Mouse (Mus musculus) hindbrain, embryonic 11.5 days (tissue): ENCODE results near the gene Olfr976. TPM values are rescaled to one million over a fixed set of nuclear protein-coding genes. Genes with fewer than 3 reads are reported as not detected.
"Not testable (repeated sequence)": the region's sequence is repeated elsewhere in the genome, so short reads cannot be mapped to it uniquely, and the experiment has no call there.

Source experiments
- ATAC-seq: fragments of 200-750 bp; cut with Nextera tagmentation; 2 replicates; pipeline ENCODE4 v1.8.0; 2017; ENCODE audit warnings: mild to moderate bottlenecking, moderate TSS enrichment, moderate library complexity; ENCODE audit not compliant: low FRiP score
- DNase-seq: peaks from one replicate; pipeline ENCODE4 v3.0.0-alpha.2; 2015; ENCODE audit warnings: low spot score
- H3K27ac ChIP-seq: fragments of 300-500 bp; sonication (generic); 2 replicates; pipeline ENCODE4 v1.5.1; 2014; ENCODE audit warnings: mild to moderate bottlenecking, low read depth, low read length
- H3K27me3 ChIP-seq: fragments of 300-500 bp; sonication (generic); 2 replicates; pipeline ENCODE4 v1.6.1; 2014; ENCODE audit warnings: mild to moderate bottlenecking, low read length, moderate library complexity, mixed read lengths; ENCODE audit not compliant: control insufficient read depth, insufficient read depth
- H3K36me3 ChIP-seq: fragments of 300-500 bp; sonication (generic); 2 replicates; pipeline ENCODE4 v1.6.1; 2014; ENCODE audit warnings: mild to moderate bottlenecking, low read length, moderate library complexity, mixed read lengths; ENCODE audit not compliant: control insufficient read depth, insufficient read depth
- H3K4me1 ChIP-seq: fragments of 300-500 bp; sonication (generic); replicated peaks from 2 replicates; pipeline ENCODE4 v1.6.1; 2014; ENCODE audit warnings: low read length, mixed read lengths; ENCODE audit not compliant: control insufficient read depth, insufficient read depth
- H3K4me2 ChIP-seq: fragments of 300-500 bp; sonication (generic); replicated peaks from 2 replicates; pipeline ENCODE4 v1.6.1; 2014; ENCODE audit warnings: mild to moderate bottlenecking, low read depth, low read length
- H3K4me3 ChIP-seq: fragments of 300-500 bp; sonication (generic); 2 replicates; pipeline ENCODE4 v1.5.1; 2014; ENCODE audit warnings: low read depth, low read length
- H3K9ac ChIP-seq: fragments of 300-500 bp; sonication (generic); 2 replicates; pipeline ENCODE4 v1.6.1; 2014; ENCODE audit warnings: low read depth, low read length
- H3K9me3 ChIP-seq: fragments of 300-500 bp; sonication (generic); 2 replicates; pipeline ENCODE4 v1.6.1; 2016; ENCODE audit warnings: low read length; ENCODE audit not compliant: control insufficient read depth
- WGBS: fragments of 180-500 bp; shearing (Covaris S2); extraction: QIAGEN DNeasy Blood & Tissue Kit; methylation state at CpG from one replicate; pipeline ENCODE4 v1.1.7; 2014; 5-methylcytosine and 5-hydroxymethylcytosine counted together
- polyA plus RNA-seq: library from polyadenylated mRNA; unstranded; fragments of >200 nt; fragmentation: Nextera tagmentation; extraction: Ambion mirVana; gene quantifications from 2 replicates; pipeline ENCODE4 v1.2.1, GENCODE M21; 2014

Olfr976 gene
- polyA plus RNA-seq, 1 experiment from 2014 or later = not detected

GRCm38 (mm10) chr9:39927975-39928836 is 32.7 kb downstream of the Olfr976 start:
- DNase-seq, ATAC-seq: not testable (repeated sequence)

GRCm38 (mm10) chr9:39909939-39910338 is 51.0 kb downstream of the Olfr976 start:
- WGBS = 86% methylated on average over 3 of the region's 3 CpGs
- Histone ChIP-seq H3K27me3 (no peaks in the 10 kb centered on the region), H3K36me3 (no peaks in the 10 kb centered on the region), H3K4me3 (no peak overlapping the region), H3K27ac (no peak overlapping the region), H3K4me1 (no peaks in the 10 kb centered on the region), H3K9ac (no peak overlapping the region), H3K4me2 (no peak overlapping the region), H3K9me3 (no peaks in the 10 kb centered on the region)
- DNase-seq = no peak
- no peak for ATAC-seq

More at GRCm38 (mm10) chr9:39927975-39928836, 32.7 kb downstream of the Olfr976 start:
- H3K4me3 ChIP-seq, H3K27me3 ChIP-seq, H3K9me3 ChIP-seq, H3K4me1 ChIP-seq, H3K9ac ChIP-seq, H3K36me3 ChIP-seq, H3K27ac ChIP-seq, H3K4me2 ChIP-seq: not testable (repeated sequence)
- WGBS = no CpG with 5 or more reads among the region's 4 CpGs

DNA sequence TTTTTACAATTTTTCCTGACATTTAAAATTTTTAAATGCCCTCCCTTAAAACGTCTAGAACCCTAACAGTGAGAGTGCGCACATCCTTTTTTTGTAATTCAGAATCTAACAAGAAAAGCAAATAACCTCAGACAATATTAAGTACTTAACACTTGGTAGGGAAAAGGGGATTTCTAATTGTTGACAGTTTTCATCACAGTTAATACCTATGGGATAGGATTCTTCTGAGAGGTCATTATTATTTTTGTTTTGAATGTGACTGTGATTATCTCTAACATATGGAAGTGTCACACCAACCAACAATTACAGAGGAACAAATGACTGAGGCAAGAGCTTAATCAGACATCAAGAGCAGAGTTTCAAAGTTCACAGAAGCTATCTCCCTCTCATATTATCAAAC is 53.9 kb downstream of the Olfr976 start, which contains the start of gene Olfr229:
TSS of gene Olfr229 (plus strand) at position 301 of the 400 bp plus-strand sequence.
- H3K36me3 ChIP-seq = no peaks in the 10 kb centered on the region
- whole genome bisulfite sequencing = 81% methylated on average over 2 of the region's 2 CpGs
- DNase-seq = no peak
- H3K4me2 ChIP-seq = no peak within 1 kb of the TSS
- ATAC-seq = no peak
- H3K9ac ChIP-seq = no peak within 1 kb of the TSS
- H3K27ac ChIP-seq = no peak within 1 kb of the TSS
- H3K4me3 ChIP-seq = no peak within 1 kb of the TSS
- H3K27me3 ChIP-seq = no peaks in the 10 kb centered on the region
- H3K9me3 ChIP-seq = no peaks in the 10 kb centered on the region
- no peaks in the 10 kb centered on the region for H3K4me1 ChIP-seq

DNA sequence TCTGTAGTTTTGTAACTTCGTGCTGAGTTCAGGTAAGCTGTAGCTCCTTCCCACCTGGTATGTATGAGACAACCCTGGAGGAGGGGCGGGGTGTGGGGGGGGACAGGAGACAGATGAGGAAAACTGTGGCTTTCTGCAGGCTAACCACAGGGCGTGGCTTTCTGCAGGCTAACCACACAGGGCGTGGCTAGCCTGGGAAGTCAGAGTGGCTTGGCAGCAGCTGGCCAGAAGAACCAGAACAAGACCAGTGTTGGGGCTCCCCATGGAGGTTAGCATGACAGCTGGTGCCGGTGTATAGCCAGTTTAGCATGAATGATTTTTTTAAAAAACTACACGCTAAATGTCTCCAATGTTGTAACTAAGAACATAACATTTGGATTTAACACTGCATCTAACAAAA is 55.8 kb downstream of the Olfr976 start:
- H3K4me1 ChIP-seq = no peaks in the 10 kb centered on the region
- WGBS = 86% methylated on average over 6 of the region's 6 CpGs
- H3K9me3 ChIP-seq = no peaks in the 10 kb centered on the region
- no peaks in the 10 kb centered on the region for H3K27me3 ChIP-seq
- H3K27ac ChIP-seq = no peak overlapping the region
- DNase-seq (no peak), ATAC-seq (no peak)
- H3K4me2 ChIP-seq = no peak overlapping the region
- no peaks in the 10 kb centered on the region for H3K36me3 ChIP-seq
- H3K4me3 ChIP-seq = no peak overlapping the region
- H3K9ac ChIP-seq = no peak overlapping the region

Other genes starting within 250 kb of the Olfr976 start
- gene Olfr965, start 249.8 kb downstream of the Olfr976 start, polyA plus RNA-seq = not detected in 2 replicates
- not detected in 2 replicates for gene Olfr150, start 230.2 kb downstream of the Olfr976 start, polyA plus RNA-seq
- gene Olfr967, start 214.9 kb downstream of the Olfr976 start, polyA plus RNA-seq = not detected in 2 replicates
- gene Olfr968, start 177.9 kb downstream of the Olfr976 start, polyA plus RNA-seq = not detected in 2 replicates
- not detected in 2 replicates for gene Olfr969, start 170.2 kb downstream of the Olfr976 start, polyA plus RNA-seq
- gene Olfr970, start 152.3 kb downstream of the Olfr976 start, polyA plus RNA-seq = not detected in 2 replicates
- gene Olfr971, start 124.3 kb downstream of the Olfr976 start, polyA plus RNA-seq = not detected in 2 replicates
- gene Olfr972, start 94.7 kb downstream of the Olfr976 start, polyA plus RNA-seq = not detected in 2 replicates
- gene Olfr229, start 53.8 kb downstream of the Olfr976 start, polyA plus RNA-seq = not detected in 2 replicates
- gene Olfr974, start 23.6 kb downstream of the Olfr976 start, polyA plus RNA-seq = not detected in 2 replicates
- gene Olfr975, start 9.1 kb downstream of the Olfr976 start, polyA plus RNA-seq = not detected in 2 replicates
- gene Olfr978, start 31.0 kb upstream of the Olfr976 start, polyA plus RNA-seq = not detected in 2 replicates
- not detected in 2 replicates for gene Olfr979, start 42.3 kb upstream of the Olfr976 start, polyA plus RNA-seq
- not detected in 2 replicates for gene Olfr980, start 48.4 kb upstream of the Olfr976 start, polyA plus RNA-seq
- gene Olfr981, start 60.3 kb upstream of the Olfr976 start, polyA plus RNA-seq = not detected in 2 replicates
- not detected in 2 replicates for gene Olfr982, start 112.7 kb upstream of the Olfr976 start, polyA plus RNA-seq
- not detected in 2 replicates for gene Olfr983, start 132.5 kb upstream of the Olfr976 start, polyA plus RNA-seq
- gene Olfr984, start 153.1 kb upstream of the Olfr976 start, polyA plus RNA-seq = not detected in 2 replicates
- gene Olfr985, start 169.1 kb upstream of the Olfr976 start, polyA plus RNA-seq = not detected in 2 replicates
- not detected in 2 replicates for gene Tmem225, start 187.0 kb upstream of the Olfr976 start, polyA plus RNA-seq
- gene Olfr986, start 219.8 kb upstream of the Olfr976 start, polyA plus RNA-seq = not detected in 2 replicates
- gene Zfp202, start 231.2 kb upstream of the Olfr976 start, polyA plus RNA-seq = 5.6 and 8.6 TPM in 2 replicates